Mouse (Mus musculus) heart, postnatal 0 days (tissue): Measurements from ENCODE around the gene Lactbl1. TPM values are rescaled to one million over a fixed set of nuclear protein-coding genes. Genes with fewer than 3 reads are reported as not detected.

ENCODE experiments used
- ATAC-seq: fragments of 200-750 bp; cut with Nextera tagmentation; 2 replicates; pipeline ENCODE4 v1.8.0; 2017; ENCODE audit warnings: low read depth, moderate number of reproducible peaks, moderate library complexity; ENCODE audit not compliant: insufficient read depth
- DNase-seq: peaks from one replicate; pipeline ENCODE4 v3.0.0-alpha.2; 2016; ENCODE audit warnings: low spot score
- H3K27ac ChIP-seq: fragments of 300-500 bp; sonication (generic); 2 replicates; pipeline ENCODE4 v1.5.1; 2014; ENCODE audit warnings: low read depth, mild to moderate bottlenecking
- H3K27me3 ChIP-seq: fragments of 300-500 bp; sonication (generic); 2 replicates; pipeline ENCODE4 v1.6.1; 2014; ENCODE audit warnings: low read length, mixed read lengths; ENCODE audit not compliant: control insufficient read depth, insufficient read depth
- H3K36me3 ChIP-seq: fragments of 300-500 bp; sonication (generic); replicated peaks from 2 replicates; pipeline ENCODE4 v1.6.1; 2014; ENCODE audit warnings: low read length, mixed read lengths; ENCODE audit not compliant: control insufficient read depth, insufficient read depth
- H3K4me1 ChIP-seq: fragments of 300-500 bp; sonication (generic); 2 replicates; pipeline ENCODE4 v1.6.1; 2014; ENCODE audit warnings: antibody characterized with exemption; ENCODE audit not compliant: control insufficient read depth, insufficient read depth
- H3K4me2 ChIP-seq: fragments of 300-500 bp; sonication (generic); 2 replicates; pipeline ENCODE4 v1.6.1; 2014; ENCODE audit warnings: low read depth, mild to moderate bottlenecking, low read length, moderate library complexity
- H3K4me3 ChIP-seq: fragments of 300-500 bp; sonication (generic); 2 replicates; pipeline ENCODE4 v1.5.1; 2014; ENCODE audit warnings: low read depth, low read length
- H3K9ac ChIP-seq: fragments of 300-500 bp; sonication (generic); replicated peaks from 2 replicates; pipeline ENCODE4 v1.6.1; 2014; ENCODE audit warnings: low read depth, low read length, mixed read lengths
- H3K9me3 ChIP-seq: fragments of 300-500 bp; sonication (generic); replicated peaks from 2 replicates; pipeline ENCODE4 v1.6.1; 2016; ENCODE audit warnings: low read length; ENCODE audit not compliant: control insufficient read depth
- CTCF ChIP-seq: IDR thresholded peaks from 2 replicates; pipeline ENCODE4 v1.5.1; 2016; ENCODE audit warnings: antibody characterized with exemption, control low read depth, low read depth
- EP300 ChIP-seq: IDR thresholded peaks from 2 replicates; pipeline ENCODE4 v1.6.1; 2016; ENCODE audit warnings: antibody characterized with exemption, low read depth
- WGBS: fragments of 180-500 bp; shearing (Covaris S2); extraction: QIAGEN DNeasy Blood & Tissue Kit; methylation state at CpG from one replicate; pipeline ENCODE4 v1.1.7; 2014; 5-methylcytosine and 5-hydroxymethylcytosine counted together
- microRNA-seq: library from miRNA; unstranded; fragments of <30 nt; microRNA quantifications from one replicate; pipeline ENCODE4, GENCODE M21; 2016
- polyA plus RNA-seq: library from polyadenylated mRNA; unstranded; fragments of >200 nt; fragmentation: Nextera tagmentation; extraction: Ambion mirVana; gene quantifications from 2 replicates; pipeline ENCODE4 v1.2.1, GENCODE M21; 2015
- total RNA-seq: library from RNA; depleted of rRNA; stranded (reverse); fragments of >200 nt; gene quantifications from 2 replicates; pipeline ENCODE4 v1.2.3, GENCODE M21; 2014; ENCODE audit warnings: low replicate concordance; rRNA removed

Lactbl1 gene
- total and polyA plus RNA-seq, 2 experiments from 2014 or later, result not detected

- H3K27ac ChIP-seq, result no peak overlapping the region
- no peak overlapping the region for H3K4me2 ChIP-seq
- H3K27me3 ChIP-seq, result peaks cover 19% of the 10 kb centered on the region; the same call in 1 of the 2 replicates
- H3K36me3 ChIP-seq, result no peaks in the 10 kb centered on the region
- no peaks in the 10 kb centered on the region for H3K4me1 ChIP-seq
- WGBS, result 70% methylated on average over 6 of the region's 6 CpGs
- no peaks in the 10 kb centered on the region for H3K9me3 ChIP-seq
- ATAC-seq (no peak), DNase-seq (no peak)
- no peak overlapping the region for H3K4me3 ChIP-seq
- H3K9ac ChIP-seq, result no peak overlapping the region
- no peak for TF ChIP-seq CTCF
Measured at GRCm38 (mm10) chr4:136684485-136684884, 62.1 kb downstream of the Lactbl1 start.

DNA sequence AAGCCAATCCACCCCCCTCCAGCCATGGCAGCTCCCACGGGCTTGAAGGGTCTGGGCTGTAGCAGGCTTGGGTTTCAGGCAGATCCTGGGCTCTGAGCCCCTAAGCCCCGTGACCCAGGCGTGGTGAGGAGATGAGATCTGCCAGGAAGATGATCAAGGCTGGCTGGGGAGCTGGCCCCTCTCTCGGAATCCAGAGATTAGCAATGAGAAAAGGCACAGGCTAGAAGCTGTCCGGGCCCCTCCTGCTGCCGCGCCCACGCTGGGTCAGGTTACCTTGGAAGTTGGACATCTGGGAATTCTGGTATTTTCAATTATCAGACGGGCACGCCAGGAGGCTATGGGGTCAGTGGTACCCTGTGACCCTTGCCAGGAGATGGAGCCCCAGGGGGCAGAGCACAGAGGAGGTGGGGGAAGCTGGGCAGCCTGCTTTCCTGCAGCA, 63.0 kb downstream of the Lactbl1 start:
- ATAC-seq (no peak), DNase-seq (no peak)
- Histone ChIP-seq H3K4me1 (no peaks in the 10 kb centered on the region), H3K27ac (no peak overlapping the region), H3K4me2 (no peak overlapping the region), H3K4me3 (no peak overlapping the region), H3K9me3 (no peaks in the 10 kb centered on the region), H3K9ac (no peak overlapping the region), H3K36me3 (no peaks in the 10 kb centered on the region), H3K27me3 (peaks cover 19% of the 10 kb centered on the region; the same call in 1 of the 2 replicates)
- TF ChIP-seq CTCF, result no peak
- TF ChIP-seq EP300, result no peak
- 67% methylated on average over 10 of the region's 10 CpGs for WGBS

DNA sequence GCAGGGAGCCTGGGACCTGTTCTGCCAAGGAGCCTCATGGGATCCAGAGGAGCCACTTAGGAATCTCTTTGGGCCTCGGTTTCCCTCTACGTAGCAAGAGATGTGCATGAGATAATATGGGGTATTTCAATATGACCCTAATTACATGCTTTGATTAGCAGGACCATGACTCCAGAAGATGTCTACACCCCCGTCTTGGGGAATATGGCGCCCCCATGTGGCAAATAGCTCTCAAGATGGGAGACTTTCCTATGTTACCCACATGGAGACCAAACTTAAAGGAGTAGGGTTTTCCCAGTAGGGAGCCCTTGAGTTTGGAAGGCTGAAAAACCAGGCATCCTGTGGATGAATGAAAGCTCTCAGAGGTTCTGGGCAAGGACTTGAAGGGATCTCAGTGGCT, 65.7 kb downstream of the Lactbl1 start:
- Histone ChIP-seq H3K36me3 (no peaks in the 10 kb centered on the region), H3K9ac (no peak overlapping the region), H3K27me3 (peaks cover 10% of the 10 kb centered on the region; the same call in 1 of the 2 replicates), H3K4me2 (no peak overlapping the region), H3K27ac (no peak overlapping the region), H3K4me3 (no peak overlapping the region), H3K9me3 (peaks cover 6% of the 10 kb centered on the region; the same call in 1 of the 2 replicates), H3K4me1 (no peaks in the 10 kb centered on the region)
- WGBS, result 67% methylated on average over 4 of the region's 4 CpGs
- ATAC-seq, result no peak
- DNase-seq, result no peak
- no peak for TF ChIP-seq CTCF
- TF ChIP-seq EP300, result no peak

Small RNA genes within 50 kb of the gene (microRNA-seq; reads per million reads assigned to microRNA genes)
- not detected for gene Gm22180

Other genes starting within 250 kb of the Lactbl1 start
- not detected in 2 replicates for gene Htr1d, start 199.1 kb upstream of the Lactbl1 start, total RNA-seq
- gene Htr1d, start 199.1 kb upstream of the Lactbl1 start, polyA plus RNA-seq, result not detected in 2 replicates
- gene 6030445D17Rik, start 160.4 kb upstream of the Lactbl1 start, total RNA-seq, result not detected in 2 replicates
- 0.27 and 0.43 TPM in 2 replicates for gene 6030445D17Rik, start 160.4 kb upstream of the Lactbl1 start, polyA plus RNA-seq
- gene Luzp1, start 152.9 kb upstream of the Lactbl1 start, total RNA-seq, result 22.6 and 24.5 TPM in 2 replicates
- gene Luzp1, start 152.9 kb upstream of the Lactbl1 start, polyA plus RNA-seq, result 80.2 and 91.1 TPM in 2 replicates
- gene Kdm1a, start 19.9 kb upstream of the Lactbl1 start, total RNA-seq, result 48.2 and 57.0 TPM in 2 replicates
- gene Kdm1a, start 19.9 kb upstream of the Lactbl1 start, polyA plus RNA-seq, result 15.2 and 17.0 TPM in 2 replicates
- not detected in 2 replicates for gene Tex46, start 12.2 kb upstream of the Lactbl1 start, total RNA-seq
- not detected in 2 replicates for gene Tex46, start 12.2 kb upstream of the Lactbl1 start, polyA plus RNA-seq
- gene Ephb2, start 213.4 kb downstream of the Lactbl1 start, total RNA-seq, result 6.4 and 10.2 TPM in 2 replicates
- gene Ephb2, start 213.4 kb downstream of the Lactbl1 start, polyA plus RNA-seq, result 0.19 and 0.23 TPM in 2 replicates